Mouse (Mus musculus) heart, postnatal 0 days (tissue): Measurements from ENCODE around the gene Cd160. TPM values are rescaled to one million over a fixed set of nuclear protein-coding genes. Genes with fewer than 3 reads are reported as not detected.

Experiments
- ATAC-seq: fragments of 200-750 bp; cut with Nextera tagmentation; 2 replicates; pipeline ENCODE4 v1.8.0; 2017; ENCODE audit warnings: low read depth, moderate number of reproducible peaks, moderate library complexity; ENCODE audit not compliant: insufficient read depth
- DNase-seq: peaks from one replicate; pipeline ENCODE4 v3.0.0-alpha.2; 2016; ENCODE audit warnings: low spot score
- H3K27ac ChIP-seq: fragments of 300-500 bp; sonication (generic); 2 replicates; pipeline ENCODE4 v1.5.1; 2014; ENCODE audit warnings: low read depth, mild to moderate bottlenecking
- H3K27me3 ChIP-seq: fragments of 300-500 bp; sonication (generic); 2 replicates; pipeline ENCODE4 v1.6.1; 2014; ENCODE audit warnings: low read length, mixed read lengths; ENCODE audit not compliant: control insufficient read depth, insufficient read depth
- H3K36me3 ChIP-seq: fragments of 300-500 bp; sonication (generic); replicated peaks from 2 replicates; pipeline ENCODE4 v1.6.1; 2014; ENCODE audit warnings: low read length, mixed read lengths; ENCODE audit not compliant: control insufficient read depth, insufficient read depth
- H3K4me1 ChIP-seq: fragments of 300-500 bp; sonication (generic); 2 replicates; pipeline ENCODE4 v1.6.1; 2014; ENCODE audit warnings: antibody characterized with exemption; ENCODE audit not compliant: control insufficient read depth, insufficient read depth
- H3K4me2 ChIP-seq: fragments of 300-500 bp; sonication (generic); 2 replicates; pipeline ENCODE4 v1.6.1; 2014; ENCODE audit warnings: low read depth, mild to moderate bottlenecking, low read length, moderate library complexity
- H3K4me3 ChIP-seq: fragments of 300-500 bp; sonication (generic); 2 replicates; pipeline ENCODE4 v1.5.1; 2014; ENCODE audit warnings: low read depth, low read length
- H3K9ac ChIP-seq: fragments of 300-500 bp; sonication (generic); replicated peaks from 2 replicates; pipeline ENCODE4 v1.6.1; 2014; ENCODE audit warnings: low read depth, low read length, mixed read lengths
- H3K9me3 ChIP-seq: fragments of 300-500 bp; sonication (generic); replicated peaks from 2 replicates; pipeline ENCODE4 v1.6.1; 2016; ENCODE audit warnings: low read length; ENCODE audit not compliant: control insufficient read depth
- CTCF ChIP-seq: IDR thresholded peaks from 2 replicates; pipeline ENCODE4 v1.5.1; 2016; ENCODE audit warnings: antibody characterized with exemption, control low read depth, low read depth
- EP300 ChIP-seq: IDR thresholded peaks from 2 replicates; pipeline ENCODE4 v1.6.1; 2016; ENCODE audit warnings: antibody characterized with exemption, low read depth
- WGBS: fragments of 180-500 bp; shearing (Covaris S2); extraction: QIAGEN DNeasy Blood & Tissue Kit; methylation state at CpG from one replicate; pipeline ENCODE4 v1.1.7; 2014; 5-methylcytosine and 5-hydroxymethylcytosine counted together
- polyA plus RNA-seq: library from polyadenylated mRNA; unstranded; fragments of >200 nt; fragmentation: Nextera tagmentation; extraction: Ambion mirVana; gene quantifications from 2 replicates; pipeline ENCODE4 v1.2.1, GENCODE M21; 2015
- total RNA-seq: library from RNA; depleted of rRNA; stranded (reverse); fragments of >200 nt; gene quantifications from 2 replicates; pipeline ENCODE4 v1.2.3, GENCODE M21; 2014; ENCODE audit warnings: low replicate concordance

Gene Cd160
- total and polyA plus RNA-seq, 2 experiments from 2014 or later, result not detected

GRCm38 (mm10) chr3:96787784-96788183 lies 41.4 kb downstream of the Cd160 start:
- ATAC-seq, result no peak
- TF ChIP-seq EP300 (no peak), CTCF (no peak)

GRCm38 (mm10) chr3:96782236-96782635 lies 46.9 kb downstream of the Cd160 start:
- Histone ChIP-seq H3K4me2 (no peak overlapping the region), H3K4me1 (0 out of 2 replicates have a peak, but pooled peaks cover 5% of the 10 kb centered on the region), H3K27me3 (no peaks in the 10 kb centered on the region), H3K9me3 (no peaks in the 10 kb centered on the region), H3K27ac (no peak overlapping the region), H3K4me3 (no peak overlapping the region), H3K9ac (no peak overlapping the region), H3K36me3 (peaks cover 35% of the 10 kb centered on the region)
- 72% methylated on average over 8 of the region's 8 CpGs for WGBS
- DNase-seq (no peak), ATAC-seq (no peak)
- TF ChIP-seq CTCF (no peak), EP300 (no peak)

More at GRCm38 (mm10) chr3:96787784-96788183, 41.4 kb downstream of the Cd160 start:
- Histone ChIP-seq H3K9ac (no peak overlapping the region), H3K9me3 (no peaks in the 10 kb centered on the region), H3K36me3 (peaks cover 63% of the 10 kb centered on the region), H3K27me3 (no peaks in the 10 kb centered on the region), H3K4me3 (no peak overlapping the region), H3K27ac (no peak overlapping the region), H3K4me2 (no peak overlapping the region), H3K4me1 (no peaks in the 10 kb centered on the region)
- 86% methylated on average over 1 of the region's 1 CpGs for WGBS
- no peak for DNase-seq

GRCm38 (mm10) chr3:96777120-96777519 lies 52.0 kb downstream of the Cd160 start:
- TF ChIP-seq CTCF, result no peak
- no peak for TF ChIP-seq EP300
- no peak overlapping the region for H3K4me2 ChIP-seq
- ATAC-seq (no peak), DNase-seq (no peak)
- H3K36me3 ChIP-seq, result peaks cover 14% of the 10 kb centered on the region
- H3K27me3 ChIP-seq, result no peaks in the 10 kb centered on the region
- H3K9me3 ChIP-seq, result 0 out of 2 replicates have a peak, but pooled peaks cover 3% of the 10 kb centered on the region
- 76% methylated on average over 3 of the region's 3 CpGs for WGBS
- H3K4me1 ChIP-seq, result 0 out of 2 replicates have a peak, but pooled peaks cover 3% of the 10 kb centered on the region
- no peak overlapping the region for H3K9ac ChIP-seq
- H3K27ac ChIP-seq, result no peak overlapping the region
- H3K4me3 ChIP-seq, result no peak overlapping the region

GRCm38 (mm10) chr3:96772949-96773348 lies 56.2 kb downstream of the Cd160 start:
- Histone ChIP-seq H3K4me3 (no peak overlapping the region), H3K4me1 (no peaks in the 10 kb centered on the region), H3K4me2 (no peak overlapping the region), H3K36me3 (peaks cover 13% of the 10 kb centered on the region), H3K9me3 (0 out of 2 replicates have a peak, but pooled peaks cover 3% of the 10 kb centered on the region), H3K9ac (no peak overlapping the region), H3K27me3 (no peaks in the 10 kb centered on the region), H3K27ac (peak overlapping the region; percentile 20; the same call in 1 of the 2 replicates)
- ATAC-seq (peak; percentile 39; the same call in 1 of the 2 replicates), DNase-seq (no peak)
- no peak for TF ChIP-seq EP300
- TF ChIP-seq CTCF, result 0 out of 2 replicates have a peak, but pooled peaks have one; percentile 17
- WGBS, result 17% methylated on average over 1 of the region's 1 CpGs

GRCm38 (mm10) chr3:96769971-96770370 lies 59.2 kb downstream of the Cd160 start:
- Histone ChIP-seq H3K9ac (no peak overlapping the region), H3K9me3 (0 out of 2 replicates have a peak, but pooled peaks cover 3% of the 10 kb centered on the region), H3K27me3 (no peaks in the 10 kb centered on the region), H3K27ac (no peak overlapping the region), H3K4me3 (no peak overlapping the region), H3K36me3 (peaks cover 6% of the 10 kb centered on the region; the same call in 1 of the 2 replicates), H3K4me2 (no peak overlapping the region), H3K4me1 (no peaks in the 10 kb centered on the region)
- TF ChIP-seq CTCF (no peak), EP300 (no peak)
- ATAC-seq (no peak), DNase-seq (no peak)
- WGBS, result 85% methylated on average over 5 of the region's 5 CpGs

GRCm38 (mm10) chr3:96764528-96764927 lies 64.6 kb downstream of the Cd160 start:
- Histone ChIP-seq H3K36me3 (peaks cover 6% of the 10 kb centered on the region; the same call in 1 of the 2 replicates), H3K9ac (no peak overlapping the region), H3K4me2 (no peak overlapping the region), H3K4me3 (no peak overlapping the region), H3K27me3 (no peaks in the 10 kb centered on the region), H3K9me3 (no peaks in the 10 kb centered on the region), H3K4me1 (no peaks in the 10 kb centered on the region), H3K27ac (no peak overlapping the region)
- 64% methylated on average over 1 of the region's 1 CpGs for WGBS
- TF ChIP-seq CTCF, result no peak
- TF ChIP-seq EP300, result no peak
- ATAC-seq, result no peak
- peak; percentile 12 for DNase-seq
